Mouse (Mus musculus) erythroblast, embryonic 14.5 days (primary cell): Measurements from ENCODE around the gene Glrx2.

Experiments used
- GATA1 ChIP-seq: IDR thresholded peaks from 2 replicates; pipeline ENCODE4 v1.6.1; 2012; ENCODE audit warnings: low read length, inconsistent platforms, mixed read lengths
- TAL1 ChIP-seq: IDR thresholded peaks from 3 replicates; pipeline ENCODE4 v1.6.1; 2012; ENCODE audit warnings: low read length, inconsistent platforms, mixed read lengths

GRCm38 (mm10) chr1:143733914-143734410, 17.8 kb downstream of the Glrx2 start:
- no peak for TF ChIP-seq TAL1
- TF ChIP-seq GATA1, result no peak
